Mouse (Mus musculus): ENCODE data around the gene Rtl1.

Rtl1 gene

GRCm38 (mm10) chr12:109600230-109600629 lies at the start of gene Rtl1:
Gene Rtl1 (minus strand): TSS chr12:109600330.
- no peak for DNase-seq (ENCODE audit: low read depth)

DNA sequence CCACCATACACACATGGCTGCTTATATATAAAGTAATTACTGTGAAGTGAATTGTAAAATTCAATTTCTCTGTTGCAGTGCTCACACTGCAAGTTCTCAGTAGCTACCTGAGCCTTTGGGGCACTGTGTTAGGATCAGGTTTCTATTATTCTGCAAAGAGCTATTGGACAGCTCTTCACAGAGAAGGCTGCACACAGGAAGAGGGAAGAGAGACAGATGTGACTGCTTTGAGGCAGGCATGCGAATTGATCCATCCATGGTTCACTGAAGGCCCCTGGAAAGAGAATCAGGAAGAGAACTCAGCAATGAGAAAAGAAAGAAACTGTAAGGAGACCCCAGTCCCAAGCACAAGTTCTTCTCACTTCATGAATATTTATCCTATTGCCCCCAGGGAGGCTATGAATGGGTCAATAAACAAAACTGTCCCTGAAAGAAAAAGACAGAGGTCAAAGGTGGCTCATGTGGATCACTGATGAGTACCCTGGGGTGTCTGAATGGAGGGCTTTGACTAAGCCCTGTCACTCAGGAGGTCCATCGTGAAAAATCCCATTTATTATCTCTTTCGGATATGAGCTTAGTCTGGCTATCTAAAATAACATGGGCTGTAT lies 40.5 kb upstream of the Rtl1 start:
- DNase-seq (ENCODE audit: low read depth), result no peak

DNA sequence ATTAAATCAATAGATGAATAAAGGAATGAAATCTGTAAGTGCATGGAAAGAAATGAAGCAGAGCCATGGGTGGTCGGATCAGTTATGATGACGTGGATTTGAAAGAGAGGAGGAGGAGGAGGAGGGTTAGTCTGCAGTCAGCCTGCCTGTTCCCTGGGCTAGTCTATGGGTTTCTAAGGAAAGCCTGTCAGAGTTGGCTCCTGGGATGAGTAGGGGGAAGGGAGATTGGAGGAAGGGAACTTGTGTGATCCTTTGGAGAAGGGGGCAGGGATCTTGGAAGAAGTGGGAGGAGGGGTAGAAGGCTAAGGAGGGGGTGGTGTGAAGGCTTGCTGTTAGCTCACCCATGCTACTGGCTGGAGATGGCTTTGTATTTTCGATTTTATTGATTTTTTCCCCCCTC lies 31.9 kb upstream of the Rtl1 start:
- DNase-seq (ENCODE audit: low read depth), result no peak

DNA sequence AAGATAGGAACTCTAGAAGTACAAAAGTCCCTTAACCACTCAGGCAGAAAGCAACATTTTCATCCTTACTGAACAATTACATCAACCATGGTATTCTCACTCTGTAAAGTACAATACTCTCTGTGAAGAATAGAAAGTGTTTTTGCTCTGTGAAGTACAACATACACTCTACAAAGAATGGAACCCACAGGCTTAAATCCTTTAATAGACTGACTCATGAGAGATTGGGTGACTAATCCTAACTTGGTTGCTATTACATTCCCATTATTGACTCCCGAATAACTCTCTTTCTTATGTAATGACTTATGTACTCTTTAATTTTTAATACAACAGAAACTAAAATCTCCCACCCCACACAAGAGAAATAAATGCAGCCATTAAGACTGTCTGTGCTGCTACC lies 28.8 kb upstream of the Rtl1 start:
- DNase-seq (ENCODE audit: low read depth), result no peak

DNA sequence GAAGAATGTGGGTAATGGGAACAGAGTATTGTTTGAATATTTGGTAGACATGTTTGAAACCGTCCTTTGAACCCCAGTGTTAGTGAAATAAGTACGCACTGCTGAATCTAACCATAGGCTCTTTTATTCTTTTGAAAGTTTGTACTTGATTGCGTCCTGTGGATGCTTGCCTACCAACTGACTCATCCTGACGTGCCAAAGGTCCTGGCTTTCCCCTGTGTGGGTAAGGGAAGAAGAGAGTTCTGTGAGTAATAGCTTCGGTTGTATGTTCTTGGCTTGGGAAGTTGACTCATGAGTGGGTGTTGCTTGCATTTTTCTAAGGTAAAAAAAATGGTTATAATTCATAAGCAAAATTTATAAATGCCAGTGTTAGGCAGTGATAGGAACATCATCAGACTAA lies 26.8 kb upstream of the Rtl1 start:
- no peak for DNase-seq (ENCODE audit: low read depth)

GRCm38 (mm10) chr12:109620196-109620595 lies 20.1 kb upstream of the Rtl1 start:
- DNase-seq (ENCODE audit: low read depth), result no peak

DNA sequence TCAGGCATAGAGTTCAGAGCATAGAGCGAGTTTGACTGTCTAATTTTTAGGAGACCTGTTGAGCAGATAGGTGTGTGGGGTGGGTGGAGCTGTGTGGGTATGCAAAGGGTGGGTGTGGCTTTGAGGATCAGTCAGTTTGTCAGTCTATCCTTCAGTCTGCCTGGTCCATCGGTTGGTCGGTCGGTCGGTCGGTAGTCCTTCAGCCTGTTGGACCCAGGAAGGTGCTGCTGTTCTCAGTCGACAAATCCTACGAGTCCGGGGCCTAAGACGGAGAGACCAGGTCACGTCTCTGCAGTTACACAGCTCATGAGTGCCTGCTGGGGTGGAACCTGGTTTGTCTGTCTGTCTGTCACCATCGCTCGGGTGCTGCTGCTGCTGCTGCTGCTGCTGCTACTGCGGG lies 17.9 kb upstream of the Rtl1 start:
- DNase-seq (ENCODE audit: low read depth), result no peak

DNA sequence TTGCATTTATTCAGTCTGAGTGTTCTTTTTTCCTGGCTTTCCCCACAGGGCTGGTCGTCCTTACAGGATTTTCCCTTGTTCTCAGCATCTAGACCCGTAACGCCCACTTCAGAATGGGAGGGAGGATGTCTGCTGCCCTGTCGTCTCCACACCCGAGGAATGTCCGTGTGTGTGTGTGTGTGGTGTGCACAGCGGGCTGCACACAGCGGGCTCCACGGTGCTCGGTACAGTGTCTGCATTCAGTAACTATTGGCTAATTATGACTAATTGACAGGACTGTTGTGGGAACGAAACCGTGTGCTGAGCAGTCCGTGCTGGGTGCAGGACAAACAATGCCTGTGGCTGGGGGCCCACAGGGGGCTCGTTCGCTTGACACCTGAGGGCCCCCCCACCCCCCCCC lies 17.0 kb upstream of the Rtl1 start:
- no peak for DNase-seq (ENCODE audit: low read depth)

DNA sequence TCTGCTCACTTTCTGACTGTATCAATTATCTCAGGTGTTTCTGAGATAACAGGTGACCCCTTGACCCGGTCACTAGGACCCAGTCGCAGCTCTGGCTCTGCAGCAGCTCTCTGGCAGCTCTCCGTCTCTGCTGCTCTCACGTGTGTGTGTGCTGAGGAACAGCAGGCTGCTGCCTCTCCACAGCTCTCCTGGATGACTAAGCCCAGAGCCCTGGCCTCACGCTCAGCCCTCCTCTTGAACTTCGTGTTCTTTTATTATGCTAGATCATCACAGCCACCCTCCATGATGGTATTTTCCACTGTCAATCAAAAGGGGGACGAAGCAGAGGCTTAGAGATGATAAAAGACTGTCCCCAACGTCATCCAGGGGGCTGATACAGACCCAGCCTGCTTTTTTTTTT lies 15.2 kb upstream of the Rtl1 start:
- DNase-seq (ENCODE audit: low read depth), result no peak

- no peak for DNase-seq (ENCODE audit: low read depth)
Measured at GRCm38 (mm10) chr12:109614416-109614815, 14.3 kb upstream of the Rtl1 start.

- DNase-seq (ENCODE audit: low read depth), result no peak
Measured at GRCm38 (mm10) chr12:109612392-109613385, 12.6 kb upstream of the Rtl1 start.

- DNase-seq (ENCODE audit: low read depth), result no peak
Measured at GRCm38 (mm10) chr12:109608576-109609440, 8.7 kb upstream of the Rtl1 start.

DNA sequence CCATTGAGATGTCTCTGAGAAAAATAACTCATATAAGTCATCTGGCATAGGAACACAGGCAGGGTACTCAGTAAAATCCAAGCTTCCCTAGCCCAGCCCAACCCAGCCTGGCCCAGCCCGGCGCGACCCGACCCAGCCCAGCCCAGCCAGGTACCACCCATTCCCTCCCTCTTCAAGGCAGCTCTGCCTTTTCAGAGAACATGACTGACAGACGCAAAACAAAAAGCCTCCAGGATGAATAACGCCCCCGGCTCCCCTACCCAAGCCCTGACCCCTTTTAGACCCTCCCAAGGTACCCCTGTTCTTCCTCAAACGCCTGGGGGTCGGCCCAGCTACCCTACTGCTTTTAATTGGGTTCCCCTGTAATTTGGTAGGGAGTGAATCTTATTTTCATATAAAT lies 7.8 kb upstream of the Rtl1 start:
- DNase-seq (ENCODE audit: low read depth), result no peak

DNA sequence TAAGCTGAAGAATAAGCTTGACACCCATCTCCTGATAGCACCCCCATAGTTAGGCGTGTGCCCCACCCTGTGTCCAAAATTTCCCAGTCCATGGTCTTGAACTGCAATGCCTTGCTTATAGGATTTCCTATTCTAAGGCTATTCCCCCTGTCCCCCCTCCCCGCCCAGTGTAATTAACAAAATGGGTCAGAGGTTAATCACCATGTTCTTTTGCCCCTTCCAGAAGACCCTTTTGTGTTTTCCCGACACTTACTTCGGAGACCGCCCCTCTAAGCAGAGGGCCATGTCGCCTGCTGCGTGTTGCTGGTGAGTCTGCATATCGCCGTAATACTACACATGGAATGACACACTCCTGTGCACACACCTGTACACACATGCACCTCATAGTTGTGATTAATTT lies 7.1 kb upstream of the Rtl1 start:
- no peak for DNase-seq (ENCODE audit: low read depth)

DNA sequence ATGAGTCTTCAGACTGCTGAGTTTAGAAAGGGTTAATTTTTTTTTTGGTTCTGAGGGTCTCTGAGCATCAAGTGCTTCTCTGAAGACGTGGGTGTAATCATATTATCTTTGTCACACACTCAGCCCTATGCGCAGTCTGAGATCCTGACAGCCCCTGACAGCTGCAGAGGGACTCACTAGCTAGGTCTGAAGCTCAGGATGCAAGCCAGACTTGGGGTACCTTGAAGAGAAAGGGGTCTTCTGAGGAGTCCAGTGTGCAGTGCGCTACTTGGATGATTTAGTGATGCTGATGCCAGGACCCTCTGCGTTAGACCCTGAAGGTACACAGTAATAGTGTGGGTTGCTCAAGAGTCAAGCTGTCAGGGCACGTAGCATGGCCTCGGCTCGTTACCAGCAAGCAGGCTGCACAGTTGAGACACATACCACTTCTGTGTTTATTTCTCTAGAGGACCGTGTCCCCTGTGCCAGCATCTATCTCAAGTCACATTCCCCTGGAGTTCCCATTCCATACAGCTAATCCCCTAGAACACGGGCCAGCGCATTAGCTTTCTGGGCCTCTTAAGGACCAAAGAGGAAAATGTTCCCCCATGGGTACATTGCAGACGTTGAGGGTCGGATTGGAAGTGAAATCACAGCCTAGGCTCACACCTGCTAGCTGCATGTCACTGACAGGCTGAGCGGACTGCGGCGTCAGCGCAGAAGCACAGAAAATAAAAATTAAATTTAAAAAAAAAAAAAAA lies 5.0 kb upstream of the Rtl1 start:
- no peak for DNase-seq (ENCODE audit: low read depth)

DNA sequence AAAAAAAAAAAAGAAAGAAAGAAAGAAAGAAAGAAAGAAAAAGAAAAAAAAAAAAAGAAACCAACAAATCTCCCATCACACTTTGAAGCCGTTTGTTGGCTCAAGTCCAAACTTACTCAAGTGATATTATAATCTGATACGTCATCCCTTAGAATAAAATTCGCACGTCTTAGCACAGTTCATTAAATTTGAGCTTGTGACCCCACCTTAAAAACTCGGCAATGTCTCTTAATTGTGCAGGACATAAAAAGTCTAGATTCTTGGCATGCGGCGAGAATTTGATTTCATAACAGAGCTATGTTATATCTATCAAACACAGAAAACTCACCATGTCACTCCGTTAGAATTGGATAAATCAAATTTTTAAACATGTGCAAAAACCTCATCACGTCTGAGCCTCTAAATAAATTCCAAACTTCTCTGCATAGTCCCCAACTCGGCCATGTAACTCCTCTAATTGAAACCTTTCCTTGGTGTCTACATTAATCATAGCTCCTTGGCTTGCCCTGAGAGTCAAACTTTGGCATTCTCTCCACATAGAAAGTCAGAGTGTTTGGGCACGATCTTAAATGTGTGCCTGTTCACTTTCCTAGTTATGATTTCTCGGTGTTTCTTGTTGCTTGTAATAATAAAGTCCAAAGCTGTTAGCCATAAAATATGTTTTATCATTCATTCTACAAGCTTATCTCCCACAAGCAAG lies 1.4 kb downstream of the Rtl1 start:
- DNase-seq (ENCODE audit: low read depth), result no peak

GRCm38 (mm10) chr12:109596726-109597125 lies 3.4 kb downstream of the Rtl1 start:
- no peak for DNase-seq (ENCODE audit: low read depth)

DNA sequence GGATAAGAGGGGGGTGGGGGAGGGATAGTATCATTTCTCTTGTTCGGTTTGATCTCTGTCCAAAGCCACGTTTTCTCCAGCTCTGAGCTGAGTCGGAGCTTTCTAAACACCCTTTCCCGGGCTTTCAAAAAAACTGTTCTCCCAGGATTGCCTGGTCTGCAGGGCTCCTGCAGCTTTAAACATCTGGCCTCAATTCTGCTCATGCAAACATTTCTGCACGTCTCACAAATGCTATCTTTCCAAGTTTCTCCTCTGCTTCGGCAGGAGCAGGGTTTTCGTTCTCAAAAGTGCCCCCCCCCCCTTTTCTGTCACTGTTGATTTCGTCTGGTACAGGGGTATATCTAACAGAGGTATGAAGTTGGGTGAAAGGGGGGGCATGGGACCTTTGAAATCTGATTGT lies 3.9 kb downstream of the Rtl1 start:
- no peak for DNase-seq (ENCODE audit: low read depth)

- DNase-seq (ENCODE audit: low read depth), result no peak
Measured at GRCm38 (mm10) chr12:109595753-109596152, 4.4 kb downstream of the Rtl1 start.

GRCm38 (mm10) chr12:109594961-109595360 lies 5.2 kb downstream of the Rtl1 start:
- no peak for DNase-seq (ENCODE audit: low read depth)

DNA sequence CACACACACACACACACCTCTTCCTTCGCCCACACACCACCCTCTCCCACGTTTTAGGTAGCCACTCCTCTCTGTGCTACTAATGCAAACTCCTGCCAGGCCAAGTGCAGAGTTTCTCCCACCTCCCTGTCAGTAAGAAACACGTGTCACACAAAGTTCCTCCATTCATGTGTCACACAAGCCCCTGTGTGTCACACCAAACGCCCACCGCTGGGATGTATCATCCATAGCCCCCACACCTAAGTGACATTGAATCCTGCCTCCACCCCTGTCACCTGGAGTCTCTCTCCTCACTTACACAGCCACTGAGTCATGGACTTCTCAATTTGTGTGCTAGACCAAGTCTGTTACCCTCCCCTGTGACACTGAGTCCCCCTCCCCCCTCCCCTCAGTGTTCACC lies 17.9 kb downstream of the Rtl1 start:
- no peak for DNase-seq (ENCODE audit: low read depth)
